Mouse (Mus musculus): Measurements from ENCODE around the gene Zdhhc20. TPM values are rescaled to one million over a fixed set of nuclear protein-coding genes. Genes with fewer than 3 reads are reported as not detected.

Gene Zdhhc20
- total RNA-seq (2012; rRNA removed) (4.6 and 5.9 TPM in 2 replicates), polyA plus RNA-seq (2012; ENCODE audit: insufficient read depth in 1 of 2, insufficient read length in 2 of 2, low read depth in 1 of 2, low replicate concordance in 2 of 2, missing spikeins in 1 of 2) (10 to 100 TPM in 1 of 2 experiments, not detected in 1; 11.4 TPM)

- peak within 1 kb of the TSS; percentile 20; the same call in 1 of the 2 replicates for H3K27ac ChIP-seq (ENCODE audit: control insufficient read depth, low read depth, low read length)
- H3K79me2 ChIP-seq (ENCODE audit: control insufficient read depth, insufficient read depth, low read length, poor library complexity): peaks cover 9% of the 10 kb centered on the region
- H3K27me3 ChIP-seq (ENCODE audit: control insufficient read depth in 1 of 2, insufficient read depth in 2 of 2, low read length in 2 of 2): no peaks in the 10 kb centered on the region
- peaks cover 3 to 9% of the 10 kb centered on the region in 2 experiments for H3K4me1 ChIP-seq (ENCODE audit: control insufficient read depth in 1 of 2, insufficient read depth in 2 of 2, low read length in 2 of 2)
- H3K4me3 ChIP-seq (ENCODE audit: control insufficient read depth in 1 of 2, insufficient read depth in 1 of 2, low read depth in 2 of 2, low read length in 2 of 2): peak within 1 kb of the TSS; percentile 98 to 99
- peaks cover 0 to 11% of the 10 kb centered on the region in 2 experiments; a peak in 2 of 4 replicates for H3K36me3 ChIP-seq (ENCODE audit: control insufficient read depth in 1 of 2, insufficient read depth in 2 of 2, low read length in 2 of 2)
- peak within 1 kb of the TSS; percentile 88 for H3K9ac ChIP-seq (ENCODE audit: control insufficient read depth, low read depth, low read length, poor library complexity, severe bottlenecking)
- H3K9me3 ChIP-seq (replicated peaks; ENCODE audit: insufficient read depth, low read length): no peaks in the 10 kb centered on the region; the same call in 1 of the 2 replicates
- peak; percentile 94 for DNase-seq (ENCODE audit: low read depth, low spot score)
- TF ChIP-seq CTCF (IDR thresholded peaks at IDR 0.05 in 2 of 3, conservative IDR thresholded peaks at IDR 0.05 in 1 of 3; ENCODE audit: control insufficient read depth in 1 of 3, insufficient read depth in 1 of 3, low read depth in 2 of 3, low read length in 3 of 3, poor library complexity in 1 of 3, severe bottlenecking in 1 of 3) (no peak), UBTF (IDR thresholded peaks at IDR 0.05; ENCODE audit: borderline replicate concordance, insufficient read depth, low read depth, low read length) (no peak), SMC3 (IDR thresholded peaks at IDR 0.05; ENCODE audit: low read depth, low read length) (no peak), CHD2 (IDR thresholded peaks at IDR 0.05; ENCODE audit: low read length) (no peak), BHLHE40 (IDR thresholded peaks at IDR 0.05; ENCODE audit: borderline replicate concordance, low read depth, low read length) (no peak), NELFE (IDR thresholded peaks at IDR 0.05; ENCODE audit: low read depth, low read length) (peak; percentile 66), MEF2A (IDR thresholded peaks at IDR 0.05; ENCODE audit: extremely low read depth, insufficient replicate concordance, low read depth, low read length, poor library complexity, severe bottlenecking) (no peak), MAFK (IDR thresholded peaks at IDR 0.05; ENCODE audit: borderline replicate concordance, low read depth, low read length) (no peak), MAX (IDR thresholded peaks at IDR 0.05; ENCODE audit: low read length) (no peak), TAL1 (IDR thresholded peaks at IDR 0.05; ENCODE audit: low read length) (no peak), SIN3A (IDR thresholded peaks at IDR 0.05; ENCODE audit: low read length) (peak; percentile 54; the same call in 1 of the 2 replicates), POLR2AphosphoS5 (IDR thresholded peaks at IDR 0.05; ENCODE audit: borderline replicate concordance, low read depth, low read length) (no peak), GATA1 (IDR thresholded peaks at IDR 0.05; ENCODE audit: low read depth, low read length) (no peak), ZKSCAN1 (IDR thresholded peaks at IDR 0.05; ENCODE audit: low read depth, low read length) (peak; percentile 87), GABPA (IDR thresholded peaks at IDR 0.05; ENCODE audit: low read depth, low read length) (no peak), RCOR1 (IDR thresholded peaks at IDR 0.05; ENCODE audit: low read depth, low read length) (0 out of 2 replicates have a peak, but pooled peaks have one; percentile 8), ZMIZ1 (IDR thresholded peaks at IDR 0.05; ENCODE audit: low read depth, low read length) (no peak), CHD1 (IDR thresholded peaks at IDR 0.05; ENCODE audit: low read depth, low read length) (no peak), MXI1 (IDR thresholded peaks at IDR 0.05; ENCODE audit: low read depth, low read length) (peak; percentile 41; the same call in 1 of the 2 replicates), USF1 (IDR thresholded peaks at IDR 0.05; ENCODE audit: low read depth, low read length) (no peak), E2F4 (IDR thresholded peaks at IDR 0.05; ENCODE audit: borderline replicate concordance, low read depth, low read length) (no peak), MAZ (IDR thresholded peaks at IDR 0.05; ENCODE audit: low read depth, low read length) (peak; percentile 77), MYC (IDR thresholded peaks at IDR 0.05; ENCODE audit: low read depth, low read length) (no peak), POLR2A (IDR thresholded peaks at IDR 0.05; ENCODE audit: control insufficient read depth in 1 of 2, insufficient read depth in 1 of 2, low read depth in 1 of 2, low read length in 2 of 2, poor library complexity in 1 of 2) (peak; percentile 55 to 72; a peak in 2 of 4 replicates), EP300 (IDR thresholded peaks at IDR 0.05; ENCODE audit: low read depth in 1 of 2, low read length in 2 of 2) (no peak), ZC3H11A (IDR thresholded peaks at IDR 0.05; ENCODE audit: low read depth, low read length) (no peak), ETS1 (IDR thresholded peaks at IDR 0.05; ENCODE audit: low read depth, low read length) (no peak), TCF12 (IDR thresholded peaks at IDR 0.05; ENCODE audit: low read depth, low read length) (no peak), KAT2A (conservative IDR thresholded peaks at IDR 0.05; ENCODE audit: low read depth, low read length) (no peak), JUND (IDR thresholded peaks at IDR 0.05; ENCODE audit: low read depth, low read length) (no peak), ZNF384 (IDR thresholded peaks at IDR 0.05; ENCODE audit: low read depth, low read length) (no peak), HCFC1 (IDR thresholded peaks at IDR 0.05; ENCODE audit: low read depth, low read length) (peak; percentile 58; the same call in 1 of the 2 replicates), RAD21 (IDR thresholded peaks at IDR 0.05; ENCODE audit: low read depth, low read length) (no peak), TBP (IDR thresholded peaks at IDR 0.05; ENCODE audit: low read depth, low read length) (no peak), NRF1 (IDR thresholded peaks at IDR 0.05; ENCODE audit: insufficient read depth, low read depth, low read length, poor library complexity, severe bottlenecking) (0 out of 2 replicates have a peak, but pooled peaks have one; percentile 38)
These were observed at the start of gene Zdhhc20 for GRCm38 (mm10) chr14:57890011-57890842. Gene Zdhhc20 (minus strand): TSS chr14:57890276.

All from MEL (cell line).